In the genomic region with DNA sequence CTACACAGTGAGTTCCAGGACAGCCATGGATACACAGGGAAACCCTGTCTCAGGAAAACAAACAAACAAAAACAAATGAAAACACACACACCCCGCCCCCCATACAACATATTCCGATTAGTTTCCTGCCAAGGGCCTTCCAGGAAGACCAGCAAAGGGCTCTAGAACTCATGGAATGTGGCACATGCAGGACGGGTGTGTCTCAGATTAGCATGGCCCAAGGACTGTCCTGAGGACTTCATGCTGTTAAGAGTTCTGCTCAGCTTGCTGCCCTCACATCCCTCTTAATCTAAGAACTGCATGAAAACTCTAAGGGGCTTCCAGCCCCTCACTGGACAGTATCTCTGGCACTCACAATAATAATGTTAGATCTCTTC, we compare ENCODE assay signal across 20 mouse cellular contexts. TPM values are rescaled to one million over a fixed set of nuclear protein-coding genes. Genes with fewer than 3 reads are reported as not detected.
DNase-seq lines count a peak whose midpoint lies in the region; ATAC-seq and TF ChIP-seq lines count a peak whose summit lies in the region.
"Had no signal": no experiment of that assay in that cellular context is flagged by ENCODE, and none has a peak within 500 bp of the region (broad histone marks: within the 10 kb centered on the region; RNA-seq: fewer than 3 reads in every experiment).

No protein-coding gene starts in this region.

- peak overlapping the region; percentile 47 for H3K4me3 ChIP-seq in megakaryocyte, embryonic 14.5 days (replicated peaks)
- no peak overlapping the region for H3K4me3 ChIP-seq in ES-Bruce4 (ENCODE audit: low read depth, low read length)
- H3K4me3 ChIP-seq: embryonic facial prominence, embryonic 15.5 days; forebrain, embryonic 15.5 days; heart, embryonic 10.5 days; hindbrain, embryonic 12.5 days had no signal

- TF ChIP-seq CTCF in ES-Bruce4 (IDR thresholded peaks at IDR 0.05; ENCODE audit: low read depth, low read length), result no peak

- peak; percentile 95 for DNase-seq in R1 (ENCODE audit: low read depth, low spot score)
- DNase-seq in cerebellum, postnatal 10 days, result no peak
- no peak for DNase-seq in kidney, postnatal 4 days
- no peak for DNase-seq in layer of hippocampus, postnatal 25 days (ENCODE audit: extremely low spot score in 1 of 2, low spot score in 1 of 2)
- DNase-seq: adrenal gland, postnatal 14 days; cerebellum, adult 2 months; cerebellum, postnatal 14 days; embryo, embryonic 11 days; gastrocnemius, postnatal 10 days; heart, adult 18-20 months; heart, postnatal 10 days; heart, postnatal 4 days had no signal

- peak; percentile 82 for TF ChIP-seq EP300 in ES-Bruce4 (IDR thresholded peaks at IDR 0.05; ENCODE audit: insufficient read depth, low read depth, low read length)

- no peaks in the 10 kb centered on the region for H3K9me3 ChIP-seq in megakaryocyte, embryonic 14.5 days
- no peaks in the 10 kb centered on the region for H3K9me3 ChIP-seq in ES-Bruce4 (replicated peaks; ENCODE audit: control insufficient read depth, insufficient read depth, low read length, poor library complexity, severe bottlenecking)
- H3K9me3 ChIP-seq: embryonic facial prominence, embryonic 15.5 days; forebrain, embryonic 15.5 days; heart, embryonic 10.5 days; hindbrain, embryonic 12.5 days had no signal

- ATAC-seq in megakaryocyte, adult 5-6 weeks (ENCODE audit: poor library complexity, severe bottlenecking), result no peak
- ATAC-seq: hindbrain, embryonic 16.5 days had no signal

- peak overlapping the region; percentile 75 for H3K27ac ChIP-seq in ES-Bruce4 (ENCODE audit: insufficient read depth, low read length)
- H3K27ac ChIP-seq: embryonic facial prominence, embryonic 15.5 days; forebrain, embryonic 15.5 days; heart, embryonic 10.5 days; hindbrain, embryonic 12.5 days had no signal

- H3K36me3 ChIP-seq in megakaryocyte, embryonic 14.5 days (replicated peaks; ENCODE audit: low read length), result peaks cover 42% of the 10 kb centered on the region
- peaks cover 2% of the 10 kb centered on the region for H3K36me3 ChIP-seq in ES-Bruce4 (ENCODE audit: control insufficient read depth, insufficient read depth, low read length, poor library complexity, severe bottlenecking)
- H3K36me3 ChIP-seq: embryonic facial prominence, embryonic 15.5 days had no signal

- H3K9ac ChIP-seq in ES-Bruce4 (ENCODE audit: low read depth, poor library complexity, severe bottlenecking), result no peak overlapping the region
- H3K9ac ChIP-seq: embryonic facial prominence, embryonic 15.5 days; forebrain, embryonic 15.5 days; hindbrain, embryonic 12.5 days had no signal

- peaks cover 50% of the 10 kb centered on the region for H3K4me1 ChIP-seq in megakaryocyte, embryonic 14.5 days
- H3K4me1 ChIP-seq in ES-Bruce4 (ENCODE audit: control insufficient read depth, insufficient read depth, low read length), result peaks cover 2% of the 10 kb centered on the region
- H3K4me1 ChIP-seq: embryonic facial prominence, embryonic 15.5 days; hindbrain, embryonic 12.5 days had no signal

- no peaks in the 10 kb centered on the region for H3K27me3 ChIP-seq in megakaryocyte, embryonic 14.5 days (replicated peaks)
- H3K27me3 ChIP-seq in ES-Bruce4 (ENCODE audit: control insufficient read depth, insufficient read depth, low read length, poor library complexity, severe bottlenecking), result no peaks in the 10 kb centered on the region
- H3K27me3 ChIP-seq: embryonic facial prominence, embryonic 15.5 days; forebrain, embryonic 15.5 days; hindbrain, embryonic 12.5 days had no signal

- TF ChIP-seq POLR2A in ES-Bruce4 (IDR thresholded peaks at IDR 0.05; ENCODE audit: insufficient read depth, low read length), result no peak

RNA-seq across cellular contexts. Expression of a gene that starts 6.5 kb away (rescaled TPM):
- 0.32 TPM in 1 of 2 replicates, not detected in the other for polyA plus RNA-seq in megakaryocyte, embryonic 14.5 days (2012; ENCODE audit: insufficient read depth, low replicate concordance)
- total RNA-seq in megakaryocyte, adult 5-6 weeks (2015), result 1.4 and 2.1 TPM in 2 replicates
- 2.4 and 2.8 TPM in 2 replicates for total RNA-seq in megakaryocyte, adult 5-6 weeks (2017)
- polyA plus RNA-seq in ES-Bruce4 (2011; ENCODE audit: insufficient read depth, insufficient read length, low read depth, missing spikeins), result 4.3 and 4.5 TPM in 2 replicates
- total RNA-seq in layer of hippocampus, postnatal 25 days (2021), result 10 to 100 TPM; 11.2 to 11.6 TPM

RNA-seq across cellular contexts. Expression of a gene that starts 46.1 kb away (rescaled TPM):
- 0.49 TPM in 1 of 2 replicates, not detected in the other for polyA plus RNA-seq in megakaryocyte, embryonic 14.5 days (2012; ENCODE audit: insufficient read depth, low replicate concordance)
- total RNA-seq in megakaryocyte, adult 5-6 weeks (2015), result 3.4 and 5.4 TPM in 2 replicates
- total RNA-seq in megakaryocyte, adult 5-6 weeks (2017), result 3.0 and 7.4 TPM in 2 replicates
- 14.6 and 20.6 TPM in 2 replicates for polyA plus RNA-seq in ES-Bruce4 (2011; ENCODE audit: insufficient read depth, insufficient read length, low read depth, missing spikeins)
- 10 to 100 TPM; 13.4 to 14.2 TPM for total RNA-seq in layer of hippocampus, postnatal 25 days (2021)

RNA-seq across cellular contexts. Expression of a gene that starts 49.9 kb away (rescaled TPM):
- polyA plus RNA-seq in megakaryocyte, embryonic 14.5 days (2012; ENCODE audit: insufficient read depth, low replicate concordance), result 3.0 and 3.4 TPM in 2 replicates
- 33.3 and 44.9 TPM in 2 replicates for total RNA-seq in megakaryocyte, adult 5-6 weeks (2015)
- total RNA-seq in megakaryocyte, adult 5-6 weeks (2017), result 31.2 and 32.7 TPM in 2 replicates
- polyA plus RNA-seq in ES-Bruce4 (2011; ENCODE audit: insufficient read depth, insufficient read length, low read depth, missing spikeins), result 6.0 and 6.1 TPM in 2 replicates
- 1 to 10 TPM; 5.2 to 5.8 TPM for total RNA-seq in layer of hippocampus, postnatal 25 days (2021)

Comparison
In these comparisons a context has a peak if more than half of its experiments do, and no peak if none do; other contexts are left out.
1. RNA of a gene that starts 49.9 kb away (total RNA-seq): 31.2 to 44.9 TPM in megakaryocyte, adult 5-6 weeks; 5.2 to 5.8 TPM in layer of hippocampus, postnatal 25 days; every median in the first group is over 4 times any median in the second.